Mouse (Mus musculus) cortical plate, adult 2 months (tissue): ENCODE data around the gene Nudt1. TPM values are rescaled to one million over a fixed set of nuclear protein-coding genes. Genes with fewer than 3 reads are reported as not detected.

ENCODE experiments used
- H3K27ac ChIP-seq: fragments of 200-500 bp; 2 replicates; pipeline ENCODE4 v1.5.1; 2012; ENCODE audit warnings: low read length, control low read depth, inconsistent platforms; ENCODE audit not compliant: insufficient read depth
- H3K4me1 ChIP-seq: fragments of 200-500 bp; 2 replicates; pipeline ENCODE4 v1.6.1; 2011; ENCODE audit warnings: low read length; ENCODE audit not compliant: control insufficient read depth, insufficient read depth
- H3K4me3 ChIP-seq: fragments of 200-500 bp; 2 replicates; pipeline ENCODE4 v1.5.1; 2011; ENCODE audit warnings: mild to moderate bottlenecking, low read length, control low read depth; ENCODE audit not compliant: insufficient read depth
- CTCF ChIP-seq: fragments of 200-500 bp; IDR thresholded peaks from 2 replicates; pipeline ENCODE4 v1.5.1; 2011; ENCODE audit warnings: mild to moderate bottlenecking, control low read depth, low read length; ENCODE audit not compliant: insufficient read depth; ENCODE audit errors: extremely low read depth
- POLR2A ChIP-seq: fragments of 200-500 bp; IDR thresholded peaks from 2 replicates; pipeline ENCODE4 v1.6.1; 2011; ENCODE audit warnings: mild to moderate bottlenecking, low read length, control low read depth; ENCODE audit not compliant: insufficient read depth; ENCODE audit errors: extremely low read depth
- polyA plus RNA-seq: library from polyadenylated mRNA; depleted of rRNA; stranded (reverse); fragments of >200 nt; gene quantifications from 2 replicates; pipeline ENCODE4 v1.2.3, GENCODE M21; 2012

The Nudt1 gene
- polyA plus RNA-seq, 1 experiment, result 12.2 TPM

- Histone ChIP-seq H3K4me1 (no peaks in the 10 kb centered on the region), H3K27ac (no peak overlapping the region), H3K4me3 (no peak overlapping the region)
- TF ChIP-seq CTCF, result no peak
- TF ChIP-seq POLR2A, result no peak
These were observed 23.2 kb upstream of the Nudt1 start for GRCm38 (mm10) chr5:140298291-140298690.

GRCm38 (mm10) chr5:140306016-140306415, 15.4 kb upstream of the Nudt1 start:
- no peaks in the 10 kb centered on the region for H3K4me1 ChIP-seq
- H3K27ac ChIP-seq, result no peak overlapping the region
- TF ChIP-seq CTCF (no peak), POLR2A (no peak)
- H3K4me3 ChIP-seq, result no peak overlapping the region

GRCm38 (mm10) chr5:140307602-140308001, 13.9 kb upstream of the Nudt1 start:
- Histone ChIP-seq H3K4me3 (no peak overlapping the region), H3K4me1 (no peaks in the 10 kb centered on the region), H3K27ac (no peak overlapping the region)
- no peak for TF ChIP-seq POLR2A
- no peak for TF ChIP-seq CTCF

GRCm38 (mm10) chr5:140316716-140317115, 4.7 kb upstream of the Nudt1 start:
- no peak overlapping the region for H3K4me3 ChIP-seq
- H3K4me1 ChIP-seq, result no peaks in the 10 kb centered on the region
- no peak overlapping the region for H3K27ac ChIP-seq
- no peak for TF ChIP-seq POLR2A
- no peak for TF ChIP-seq CTCF

- Histone ChIP-seq H3K4me3 (peak overlapping the region; percentile 80), H3K27ac (no peak overlapping the region), H3K4me1 (peaks cover 1% of the 10 kb centered on the region; the same call in 1 of the 2 replicates)
- TF ChIP-seq CTCF (no peak), POLR2A (no peak)
These were observed 510 bp downstream of the Nudt1 start for GRCm38 (mm10) chr5:140321756-140322575.

GRCm38 (mm10) chr5:140324058-140324457, 2.6 kb downstream of the Nudt1 start:
- no peak overlapping the region for H3K4me3 ChIP-seq
- H3K27ac ChIP-seq, result no peak overlapping the region
- H3K4me1 ChIP-seq, result peaks cover 1% of the 10 kb centered on the region; the same call in 1 of the 2 replicates
- TF ChIP-seq POLR2A, result no peak
- no peak for TF ChIP-seq CTCF

GRCm38 (mm10) chr5:140331615-140332512, 10.4 kb downstream of the Nudt1 start, which contains the start of gene Mrm2:
Mrm2 (minus strand) TSS chr5:140331898.
- H3K4me1 ChIP-seq, result peaks cover 4% of the 10 kb centered on the region; the same call in 1 of the 2 replicates
- TF ChIP-seq POLR2A (peak; percentile 87), CTCF (peak; percentile 67)
- peak within 1 kb of the TSS; percentile 85 for H3K4me3 ChIP-seq
- peak within 1 kb of the TSS; percentile 20; the same call in 1 of the 2 replicates for H3K27ac ChIP-seq

GRCm38 (mm10) chr5:140332519-140332918, 11.1 kb downstream of the Nudt1 start:
- Histone ChIP-seq H3K4me3 (no peak overlapping the region; the same call in 1 of the 2 replicates), H3K4me1 (peaks cover 4% of the 10 kb centered on the region; the same call in 1 of the 2 replicates), H3K27ac (no peak overlapping the region)
- TF ChIP-seq POLR2A, result no peak
- TF ChIP-seq CTCF, result no peak

GRCm38 (mm10) chr5:140333631-140334030, 12.2 kb downstream of the Nudt1 start:
- H3K4me3 ChIP-seq, result no peak overlapping the region
- TF ChIP-seq POLR2A (no peak), CTCF (no peak)
- H3K27ac ChIP-seq, result no peak overlapping the region
- peaks cover 4% of the 10 kb centered on the region; the same call in 1 of the 2 replicates for H3K4me1 ChIP-seq

GRCm38 (mm10) chr5:140336680-140337079, 15.2 kb downstream of the Nudt1 start:
- Histone ChIP-seq H3K4me1 (no peaks in the 10 kb centered on the region), H3K4me3 (no peak overlapping the region), H3K27ac (no peak overlapping the region)
- TF ChIP-seq CTCF (peak; percentile 67), POLR2A (no peak)
